Mouse (Mus musculus): Measurements from ENCODE around the gene Tceal9.

DNA sequence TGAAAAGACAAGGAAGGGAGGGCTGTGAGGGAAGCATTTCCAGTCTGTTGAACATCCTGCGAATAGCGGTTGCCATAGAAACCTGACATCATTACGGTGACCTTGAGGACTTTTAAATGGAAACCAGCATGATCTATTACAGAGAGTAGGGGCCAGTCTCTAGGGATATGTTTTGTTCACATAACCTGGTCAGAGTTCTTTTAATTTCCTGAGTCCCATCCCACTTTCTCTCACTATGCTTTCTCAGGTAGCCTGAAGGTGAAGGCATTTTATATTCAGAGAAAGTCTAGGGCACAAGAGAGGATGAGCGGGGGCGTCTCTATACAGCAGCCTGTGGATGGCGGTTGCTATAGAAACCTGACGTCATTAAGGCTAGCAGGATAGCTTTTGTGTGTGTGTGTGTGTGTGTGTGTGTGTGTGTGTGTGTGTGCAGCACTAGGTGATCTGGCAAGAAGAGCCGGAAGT is 46.0 kb downstream of the Tceal9 start:
- TF ChIP-seq CTCF (IDR thresholded peaks at IDR 0.05; ENCODE audit: low read depth) (no peak), EP300 (IDR thresholded peaks at IDR 0.05; ENCODE audit: low read depth) (no peak)

Measured in heart, postnatal 0 days (tissue).